Mouse (Mus musculus): ENCODE data around the gene 4933415A04Rik. TPM values are rescaled to one million over a fixed set of nuclear protein-coding genes. Genes with fewer than 3 reads are reported as not detected.

Gene 4933415A04Rik
- polyA plus RNA-seq (2012; rRNA removed) (0.11 and 0.12 TPM in 2 replicates), polyA plus RNA-seq (2014; fragmentation: Nextera tagmentation; extraction: Ambion mirVana) (0.17 and 0.29 TPM in 2 replicates)

- Histone ChIP-seq H3K4me3 (ENCODE audit: insufficient read depth in 1 of 2, low read depth in 2 of 2, low read length in 2 of 2) (no peak within 1 kb of the TSS), H3K9ac (replicated peaks) (no peak within 1 kb of the TSS), H3K27ac (no peak within 1 kb of the TSS), H3K9me3 (ENCODE audit: control insufficient read depth, low read length) (no peaks in the 10 kb centered on the region), H3K4me1 (replicated peaks; ENCODE audit: control insufficient read depth in 2 of 2, insufficient read depth in 2 of 2, low read length in 1 of 2) (no peaks in the 10 kb centered on the region), H3K4me2 (ENCODE audit: low read depth) (no peak within 1 kb of the TSS), H3K36me3 (replicated peaks; ENCODE audit: control insufficient read depth, insufficient read depth, low read depth) (no peaks in the 10 kb centered on the region), H3K27me3 (ENCODE audit: control insufficient read depth, insufficient read depth, low read length) (no peaks in the 10 kb centered on the region)
- TF ChIP-seq CTCF (IDR thresholded peaks at IDR 0.05; ENCODE audit: low read depth) (peak; percentile 69), EP300 (IDR thresholded peaks at IDR 0.05; ENCODE audit: low read depth) (no peak)
- 46% methylated on average over 7 of the region's 7 CpGs for WGBS (ENCODE audit: insufficient replicate concordance)
- peak; percentile 24 to 29 (median 28) for DNase-seq (ENCODE audit: low read depth in 3 of 3, low spot score in 3 of 3)
- ATAC-seq (ENCODE audit: insufficient read depth): no peak
These were observed at the start of gene 4933415A04Rik for GRCm38 (mm10) chr11:43586324-43587090. Gene 4933415A04Rik (plus strand): TSS chr11:43587040.

GRCm38 (mm10) chr11:43537074-43537473 lies 49.8 kb upstream of the 4933415A04Rik start:
- WGBS (ENCODE audit: insufficient replicate concordance): 51% methylated on average over 6 of the region's 6 CpGs
- Histone ChIP-seq H3K9me3 (ENCODE audit: control insufficient read depth, low read length) (no peaks in the 10 kb centered on the region), H3K9ac (replicated peaks) (no peak overlapping the region), H3K4me1 (replicated peaks; ENCODE audit: control insufficient read depth in 2 of 2, insufficient read depth in 2 of 2, low read length in 1 of 2) (no peaks in the 10 kb centered on the region), H3K36me3 (replicated peaks; ENCODE audit: control insufficient read depth, insufficient read depth, low read depth) (no peaks in the 10 kb centered on the region), H3K4me3 (ENCODE audit: insufficient read depth in 1 of 2, low read depth in 2 of 2, low read length in 2 of 2) (no peak overlapping the region), H3K27me3 (ENCODE audit: control insufficient read depth, insufficient read depth, low read length) (no peaks in the 10 kb centered on the region), H3K27ac (no peak overlapping the region), H3K4me2 (ENCODE audit: low read depth) (no peak overlapping the region)
- DNase-seq (ENCODE audit: low read depth in 3 of 3, low spot score in 3 of 3): no peak
- TF ChIP-seq EP300 (IDR thresholded peaks at IDR 0.05; ENCODE audit: low read depth) (no peak), CTCF (IDR thresholded peaks at IDR 0.05; ENCODE audit: low read depth) (no peak)
- ATAC-seq (ENCODE audit: insufficient read depth): no peak

GRCm38 (mm10) chr11:43539863-43540262 lies 47.0 kb upstream of the 4933415A04Rik start:
- Histone ChIP-seq H3K36me3 (replicated peaks; ENCODE audit: control insufficient read depth, insufficient read depth, low read depth) (no peaks in the 10 kb centered on the region), H3K27ac (no peak overlapping the region), H3K9ac (replicated peaks) (no peak overlapping the region), H3K4me1 (replicated peaks; ENCODE audit: control insufficient read depth in 2 of 2, insufficient read depth in 2 of 2, low read length in 1 of 2) (peaks cover 0 to 14% of the 10 kb centered on the region in 2 experiments; a peak in 2 of 4 replicates), H3K27me3 (ENCODE audit: control insufficient read depth, insufficient read depth, low read length) (no peaks in the 10 kb centered on the region), H3K9me3 (ENCODE audit: control insufficient read depth, low read length) (no peaks in the 10 kb centered on the region), H3K4me2 (ENCODE audit: low read depth) (no peak overlapping the region), H3K4me3 (ENCODE audit: insufficient read depth in 1 of 2, low read depth in 2 of 2, low read length in 2 of 2) (no peak overlapping the region)
- no peak for ATAC-seq (ENCODE audit: insufficient read depth)
- TF ChIP-seq EP300 (IDR thresholded peaks at IDR 0.05; ENCODE audit: low read depth): no peak
- TF ChIP-seq CTCF (IDR thresholded peaks at IDR 0.05; ENCODE audit: low read depth): no peak
- DNase-seq (ENCODE audit: low read depth in 3 of 3, low spot score in 3 of 3): no peak
- 34% methylated on average over 6 of the region's 6 CpGs for WGBS (ENCODE audit: insufficient replicate concordance)

- DNase-seq (ENCODE audit: low read depth in 3 of 3, low spot score in 3 of 3) (no peak), ATAC-seq (ENCODE audit: insufficient read depth) (0 out of 2 replicates have a peak, but pooled peaks have one; percentile 23)
- no peaks in the 10 kb centered on the region for H3K36me3 ChIP-seq (replicated peaks; ENCODE audit: control insufficient read depth, insufficient read depth, low read depth)
- H3K27ac ChIP-seq: no peak overlapping the region
- no peaks in the 10 kb centered on the region for H3K9me3 ChIP-seq (ENCODE audit: control insufficient read depth, low read length)
- peaks cover 0 to 27% of the 10 kb centered on the region in 2 experiments; a peak in 2 of 4 replicates for H3K4me1 ChIP-seq (replicated peaks; ENCODE audit: control insufficient read depth in 2 of 2, insufficient read depth in 2 of 2, low read length in 1 of 2)
- no peak overlapping the region for H3K9ac ChIP-seq (replicated peaks)
- no peak overlapping the region for H3K4me2 ChIP-seq (ENCODE audit: low read depth)
- TF ChIP-seq EP300 (IDR thresholded peaks at IDR 0.05; ENCODE audit: low read depth) (no peak), CTCF (IDR thresholded peaks at IDR 0.05; ENCODE audit: low read depth) (no peak)
- no peak overlapping the region for H3K4me3 ChIP-seq (ENCODE audit: insufficient read depth in 1 of 2, low read depth in 2 of 2, low read length in 2 of 2)
- no peaks in the 10 kb centered on the region for H3K27me3 ChIP-seq (ENCODE audit: control insufficient read depth, insufficient read depth, low read length)
- WGBS (ENCODE audit: insufficient replicate concordance): 13% methylated on average over 15 of the region's 15 CpGs
These were observed 43.0 kb upstream of the 4933415A04Rik start for GRCm38 (mm10) chr11:43543711-43544466.

- Histone ChIP-seq H3K4me2 (ENCODE audit: low read depth) (no peak overlapping the region), H3K9me3 (ENCODE audit: control insufficient read depth, low read length) (no peaks in the 10 kb centered on the region), H3K4me1 (replicated peaks; ENCODE audit: control insufficient read depth in 2 of 2, insufficient read depth in 2 of 2, low read length in 1 of 2) (peaks cover 0 to 34% of the 10 kb centered on the region in 2 experiments; a peak in 2 of 4 replicates), H3K27ac (no peak overlapping the region), H3K9ac (replicated peaks) (no peak overlapping the region), H3K4me3 (ENCODE audit: insufficient read depth in 1 of 2, low read depth in 2 of 2, low read length in 2 of 2) (no peak overlapping the region), H3K27me3 (ENCODE audit: control insufficient read depth, insufficient read depth, low read length) (no peaks in the 10 kb centered on the region), H3K36me3 (replicated peaks; ENCODE audit: control insufficient read depth, insufficient read depth, low read depth) (no peaks in the 10 kb centered on the region)
- no peak for DNase-seq (ENCODE audit: low read depth in 3 of 3, low spot score in 3 of 3)
- TF ChIP-seq EP300 (IDR thresholded peaks at IDR 0.05; ENCODE audit: low read depth) (no peak), CTCF (IDR thresholded peaks at IDR 0.05; ENCODE audit: low read depth) (no peak)
- ATAC-seq (ENCODE audit: insufficient read depth): no peak
- WGBS (ENCODE audit: insufficient replicate concordance): 54% methylated on average over 7 of the region's 7 CpGs
These were observed 42.0 kb upstream of the 4933415A04Rik start for GRCm38 (mm10) chr11:43544819-43545218.

Data from liver, embryonic 14.5 days (tissue).